Comparison of ENCODE assay signal across 8 mouse cellular contexts in genomic region chr7:35269443-35270024, GRCm38 (mm10). TPM values are rescaled to one million over a fixed set of nuclear protein-coding genes. Genes with fewer than 3 reads are reported as not detected.
DNase-seq lines count a peak whose midpoint lies in the region; ATAC-seq and TF ChIP-seq lines count a peak whose summit lies in the region.

No protein-coding gene starts in this region.

- no peak overlapping the region for H3K27ac ChIP-seq in embryonic fibroblast, embryonic 13.5 days (ENCODE audit: insufficient read depth, low read length)
- H3K27ac ChIP-seq in heart, postnatal 0 days (ENCODE audit: low read depth), result no peak overlapping the region
- H3K27ac ChIP-seq in small intestine, adult 2 months (ENCODE audit: insufficient read depth, low read depth, low read length), result no peak overlapping the region

- no peaks in the 10 kb centered on the region for H3K36me3 ChIP-seq in heart, postnatal 0 days (replicated peaks; ENCODE audit: control insufficient read depth, insufficient read depth, low read length)
- no peaks in the 10 kb centered on the region for H3K36me3 ChIP-seq in small intestine, adult 2 months (ENCODE audit: control insufficient read depth, insufficient read depth, low read length)

- TF ChIP-seq CTCF in embryonic fibroblast, embryonic 13.5 days (IDR thresholded peaks at IDR 0.05; ENCODE audit: borderline replicate concordance, insufficient read depth, low read length), result no peak
- TF ChIP-seq CTCF in heart, postnatal 0 days (IDR thresholded peaks at IDR 0.05; ENCODE audit: low read depth), result peak; percentile 35
- TF ChIP-seq CTCF in small intestine, adult 2 months (IDR thresholded peaks at IDR 0.05; ENCODE audit: extremely low read depth, insufficient read length, insufficient replicate concordance, low read depth, low read length), result peak; percentile 57; the same call in 1 of the 2 replicates

- 0 out of 2 replicates have a peak, but pooled peaks cover 3% of the 10 kb centered on the region for H3K9me3 ChIP-seq in heart, postnatal 0 days (replicated peaks; ENCODE audit: control insufficient read depth, low read length)

- DNase-seq in ES-CJ7 (ENCODE audit: low read depth, low spot score), result peak; percentile 87
- peak; percentile 51 for DNase-seq in adrenal gland, postnatal 25 days
- DNase-seq in heart, postnatal 0 days (ENCODE audit: low spot score), result peak; percentile 29
- DNase-seq in kidney, postnatal 14 days, result peak; percentile 52
- DNase-seq in layer of hippocampus, postnatal 36 days, result no peak

- no peaks in the 10 kb centered on the region for H3K4me1 ChIP-seq in embryonic fibroblast, embryonic 13.5 days (ENCODE audit: control insufficient read depth, insufficient read depth, low read length)
- 0 out of 2 replicates have a peak, but pooled peaks cover 6% of the 10 kb centered on the region for H3K4me1 ChIP-seq in heart, postnatal 0 days (ENCODE audit: control insufficient read depth, insufficient read depth)
- peaks cover 2% of the 10 kb centered on the region; the same call in 1 of the 2 replicates for H3K4me1 ChIP-seq in small intestine, adult 2 months (ENCODE audit: control insufficient read depth, insufficient read depth, insufficient read length, low read length)

- peak; percentile 75 for ATAC-seq in heart, postnatal 0 days (ENCODE audit: insufficient read depth, low read depth)
- peak; percentile 68 for ATAC-seq in megakaryocyte, adult 5-6 weeks (ENCODE audit: poor library complexity, severe bottlenecking)

- WGBS in heart, postnatal 0 days, result 6% methylated on average over 21 of the region's 21 CpGs
- 4% methylated on average over 21 of the region's 21 CpGs for WGBS in small intestine, adult 2 months

- H3K4me2 ChIP-seq in heart, postnatal 0 days (ENCODE audit: low read depth, low read length), result peak overlapping the region; percentile 68

- no peak for TF ChIP-seq EP300 in heart, postnatal 0 days (IDR thresholded peaks at IDR 0.05; ENCODE audit: low read depth)

- H3K4me3 ChIP-seq in embryonic fibroblast, embryonic 13.5 days (ENCODE audit: insufficient read depth, low read length), result peak overlapping the region; percentile 21
- peak overlapping the region; percentile 40 for H3K4me3 ChIP-seq in heart, postnatal 0 days (ENCODE audit: low read depth, low read length)
- peak overlapping the region; percentile 65 for H3K4me3 ChIP-seq in small intestine, adult 2 months (ENCODE audit: low read depth, low read length)

- H3K27me3 ChIP-seq in heart, postnatal 0 days (ENCODE audit: control insufficient read depth, insufficient read depth, low read length), result no peaks in the 10 kb centered on the region
- no peaks in the 10 kb centered on the region for H3K27me3 ChIP-seq in small intestine, adult 2 months (ENCODE audit: control insufficient read depth, insufficient read depth, low read length)

- no peak for TF ChIP-seq POLR2A in embryonic fibroblast, embryonic 13.5 days (IDR thresholded peaks at IDR 0.05; ENCODE audit: low read depth, low read length)
- TF ChIP-seq POLR2A in small intestine, adult 2 months (IDR thresholded peaks at IDR 0.05; ENCODE audit: low read depth, low read length), result no peak

- peak overlapping the region; percentile 35; the same call in 1 of the 2 replicates for H3K9ac ChIP-seq in heart, postnatal 0 days (replicated peaks; ENCODE audit: low read depth, low read length)

RNA-seq across cellular contexts. Expression of gene Gpatch1, which starts 48.7 kb away (rescaled TPM):
- 14.8 and 21.9 TPM in 2 replicates for total RNA-seq in adrenal gland, postnatal 25 days (2021)
- polyA plus RNA-seq in embryonic fibroblast, embryonic 13.5 days (2011; ENCODE audit: insufficient read length, low read depth, missing spikeins), result 7.6 and 9.8 TPM in 2 replicates
- total RNA-seq in heart, postnatal 0 days (2014; rRNA removed; ENCODE audit: low replicate concordance), result 2.1 and 3.6 TPM in 2 replicates
- polyA plus RNA-seq in heart, postnatal 0 days (2015; fragmentation: Nextera tagmentation; extraction: Ambion mirVana), result 9.5 and 10.1 TPM in 2 replicates
- 7.2 and 7.7 TPM in 2 replicates for total RNA-seq in megakaryocyte, adult 5-6 weeks (2015)
- total RNA-seq in megakaryocyte, adult 5-6 weeks (2017), result 7.2 TPM in 2 replicates
- 0.89 and 2.2 TPM in 2 replicates for polyA plus RNA-seq in small intestine, adult 2 months (2012; rRNA removed)
- total RNA-seq in layer of hippocampus, postnatal 36 days (2021), result 10 to 100 TPM; 25.4 to 26.8 TPM

RNA-seq across cellular contexts. Expression of gene Lrp3, which starts 54.2 kb away (rescaled TPM):
- 15.7 and 20.2 TPM in 2 replicates for total RNA-seq in adrenal gland, postnatal 25 days (2021)
- 3.8 and 6.4 TPM in 2 replicates for polyA plus RNA-seq in embryonic fibroblast, embryonic 13.5 days (2011; ENCODE audit: insufficient read length, low read depth, missing spikeins)
- 3.3 and 3.5 TPM in 2 replicates for total RNA-seq in heart, postnatal 0 days (2014; rRNA removed; ENCODE audit: low replicate concordance)
- 1.3 and 1.4 TPM in 2 replicates for polyA plus RNA-seq in heart, postnatal 0 days (2015; fragmentation: Nextera tagmentation; extraction: Ambion mirVana)
- not detected in 2 replicates for total RNA-seq in megakaryocyte, adult 5-6 weeks (2015)
- total RNA-seq in megakaryocyte, adult 5-6 weeks (2017), result not detected in 2 replicates
- polyA plus RNA-seq in small intestine, adult 2 months (2012; rRNA removed), result 4.2 and 5.0 TPM in 2 replicates
- 10 to 100 TPM; 72.8 to 73.5 TPM for total RNA-seq in layer of hippocampus, postnatal 36 days (2021)

Comparison
In these comparisons a context has a peak if more than half of its experiments do, and no peak if none do; other contexts are left out.
1. DNase-seq: peak in ES-CJ7 (single experiment), adrenal gland, postnatal 25 days (single experiment), heart, postnatal 0 days (single experiment) and kidney, postnatal 14 days (single experiment); none in layer of hippocampus, postnatal 36 days (0 of 2).
2. Peak in every context shown above with its lines, with median percentiles within 50 percentile points of each other: H3K4me3 ChIP-seq.